Mouse (Mus musculus) large intestine, adult 2 months (tissue): ENCODE results near the gene Coq9. TPM values are rescaled to one million over a fixed set of nuclear protein-coding genes. Genes with fewer than 3 reads are reported as not detected.

ENCODE experiments used
- DNase-seq: peaks from one replicate; pipeline ENCODE4 v3.0.0-alpha.2; 2012; ENCODE audit warnings: low read depth, low spot score
- WGBS: fragments of 180-500 bp; shearing (Covaris S2); methylation state at CpG from one replicate; pipeline ENCODE4 v1.1.7; 2018; 5-methylcytosine and 5-hydroxymethylcytosine counted together
- polyA plus RNA-seq: library from polyadenylated mRNA; depleted of rRNA; stranded (reverse); fragments of >200 nt; gene quantifications from 2 replicates; pipeline ENCODE4 v1.2.3, GENCODE M21; 2012; rRNA removed

The Coq9 gene
- polyA plus RNA-seq = 100 and 148 TPM in 2 replicates

GRCm38 (mm10) chr8:94837662-94838574 is at the start of gene Coq9, which contains the start of gene Ciapin1:
Gene Coq9 (plus strand): TSS chr8:94838321.
Gene Ciapin1 (minus strand): TSS chr8:94838358.
- under 1% methylated on average over 82 of the region's 82 CpGs for WGBS
- peak; percentile 74 for DNase-seq

DNA sequence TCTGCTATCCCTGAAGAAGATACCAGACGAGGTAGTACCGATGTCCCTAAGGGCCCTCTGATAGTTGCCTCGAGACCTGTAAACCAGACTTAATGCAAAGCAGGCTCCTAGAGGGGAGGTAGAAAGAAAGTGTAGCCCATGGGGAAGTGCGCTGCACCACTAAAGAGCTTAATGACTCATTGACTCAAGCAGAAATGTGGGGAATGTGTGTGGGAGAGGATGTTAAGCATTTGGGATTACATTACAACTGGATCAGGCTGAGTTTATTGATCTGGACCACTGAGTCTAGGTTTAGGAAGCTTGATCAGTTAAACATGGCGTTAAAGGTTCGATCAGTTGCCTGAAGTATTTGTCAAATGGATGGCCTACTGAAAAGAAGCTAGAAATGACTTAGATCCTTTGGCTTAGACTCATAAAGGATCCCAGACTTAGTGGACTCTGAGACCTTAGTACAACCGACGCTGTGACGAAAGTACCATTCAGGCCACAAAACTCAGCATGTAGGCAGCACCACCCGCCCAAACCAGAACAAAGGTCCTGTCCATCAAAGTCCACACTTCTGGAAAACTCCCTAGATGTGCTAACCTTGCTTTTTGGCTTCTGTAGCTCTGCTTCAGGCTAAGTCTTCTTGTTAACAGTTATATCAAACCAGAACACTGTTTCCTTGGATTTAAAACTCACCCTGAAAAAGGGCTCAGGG is 48.7 kb upstream of the Coq9 start:
- 77% methylated on average over 10 of the region's 10 CpGs for WGBS
- DNase-seq = no peak

DNA sequence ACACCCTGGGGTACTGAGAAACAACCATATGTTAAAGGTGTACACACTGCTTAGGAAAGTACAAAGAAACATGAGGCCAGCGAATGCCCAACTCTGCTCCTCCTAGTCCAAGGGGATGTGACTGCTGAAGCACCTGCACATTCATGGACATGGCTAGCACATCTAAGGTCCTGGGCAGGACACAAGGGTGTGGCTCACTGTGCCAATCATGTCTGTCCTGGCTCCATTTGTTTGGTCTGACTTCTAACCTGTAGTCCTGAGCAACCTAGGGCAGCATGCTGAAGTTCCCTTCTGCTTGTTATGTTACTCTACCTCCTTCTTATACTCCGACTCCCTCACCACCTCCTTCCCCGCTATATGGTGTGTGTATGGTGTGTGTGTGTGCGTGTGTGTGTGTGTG is 43.8 kb upstream of the Coq9 start:
- WGBS = 91% methylated on average over 4 of the region's 4 CpGs
- DNase-seq = no peak

DNA sequence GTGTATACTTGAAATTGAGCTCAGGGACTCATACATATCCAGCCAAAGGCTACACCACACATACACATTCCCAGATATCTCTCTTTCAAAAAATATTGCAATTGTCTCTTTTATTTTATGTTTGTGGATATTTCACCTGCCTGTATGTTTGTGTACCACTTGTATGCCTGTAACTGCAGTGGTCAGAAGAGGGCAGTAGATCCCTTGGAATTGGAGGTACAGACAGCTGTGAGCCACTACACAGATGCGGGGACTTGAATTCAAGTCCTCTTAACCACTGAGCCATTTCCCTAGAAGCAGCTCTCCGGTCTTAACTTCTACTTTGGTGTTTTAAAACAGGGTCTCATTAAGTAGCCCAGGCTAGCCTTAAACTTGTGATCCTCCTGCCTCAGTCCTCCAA is 43.3 kb upstream of the Coq9 start:
- 99% methylated on average over 2 of the region's 2 CpGs for WGBS
- no peak for DNase-seq

DNA sequence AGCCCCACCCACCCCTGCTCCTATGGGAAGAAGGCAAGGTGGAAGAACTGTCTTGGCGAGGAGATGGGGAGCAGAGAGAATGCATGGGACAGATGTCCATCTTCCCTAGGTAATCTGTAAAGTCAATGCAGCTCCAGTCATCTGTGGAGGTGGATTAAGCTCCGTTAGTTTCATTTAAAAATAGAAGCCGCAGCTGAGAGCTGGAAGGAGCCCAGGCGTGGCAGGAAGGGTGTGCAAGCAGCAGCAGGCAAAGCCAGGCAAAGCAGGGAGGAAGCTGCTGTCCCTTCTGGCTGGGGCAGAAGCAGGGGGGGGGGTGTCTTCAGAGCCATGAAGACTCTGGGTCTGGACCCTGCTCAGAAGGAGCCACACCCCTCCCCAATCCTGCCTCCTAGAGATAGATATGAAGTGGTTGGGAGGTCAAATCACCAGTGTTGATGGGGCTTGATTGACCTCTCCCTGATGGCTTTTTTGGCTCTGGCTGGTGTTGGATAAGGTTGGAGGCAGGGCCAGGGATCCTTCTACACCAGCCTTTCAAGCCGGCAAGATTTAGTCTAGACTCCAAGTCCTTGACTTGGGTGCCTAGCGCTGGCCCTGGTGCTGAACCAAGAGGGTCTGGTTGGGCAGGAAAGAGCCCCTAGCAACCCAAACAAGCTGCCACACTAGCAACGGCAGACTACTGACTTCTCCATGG is 37.7 kb upstream of the Coq9 start:
- 47% methylated on average over 7 of the region's 7 CpGs for WGBS
- DNase-seq = no peak

DNA sequence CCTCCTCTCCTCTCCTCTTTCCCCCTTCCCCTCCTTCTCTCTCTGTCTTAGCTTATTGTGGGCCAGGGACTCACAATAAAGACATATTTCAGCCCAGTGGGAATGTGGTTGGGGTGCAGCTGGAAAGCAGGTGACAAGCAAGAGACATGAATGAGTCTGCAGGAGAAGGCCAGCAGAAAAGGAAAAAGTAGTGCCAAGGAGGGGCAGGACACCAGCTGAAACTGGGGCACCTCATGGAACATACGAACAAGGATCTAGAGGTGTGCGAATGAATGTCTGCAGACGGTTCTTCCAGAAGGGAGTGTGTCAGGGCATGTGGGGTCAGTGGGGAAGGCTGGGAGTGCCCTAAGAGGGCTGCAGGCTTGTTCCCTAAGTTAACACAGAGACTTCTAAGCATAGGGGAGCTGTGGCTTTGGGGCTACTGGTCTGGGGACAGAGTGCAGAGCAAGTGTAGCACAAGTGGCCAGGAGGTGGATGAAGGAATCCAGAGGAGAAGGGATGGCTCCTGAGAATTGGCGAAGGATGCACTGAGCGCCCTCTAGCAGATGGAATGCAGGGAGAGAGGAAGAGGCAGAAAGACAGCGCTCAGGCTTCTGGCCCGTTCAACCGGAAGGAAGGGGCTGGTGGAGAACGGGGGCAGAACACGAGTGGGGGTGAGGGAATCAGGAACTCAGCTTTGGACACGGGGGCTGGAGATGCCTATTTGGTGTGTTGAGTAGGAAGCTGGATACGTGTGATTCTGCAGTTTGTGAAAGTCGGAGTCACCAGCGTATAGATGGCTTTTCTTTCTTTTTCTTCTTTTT is 36.6 kb upstream of the Coq9 start:
- WGBS = 36% methylated on average over 14 of the region's 14 CpGs
- no peak for DNase-seq

DNA sequence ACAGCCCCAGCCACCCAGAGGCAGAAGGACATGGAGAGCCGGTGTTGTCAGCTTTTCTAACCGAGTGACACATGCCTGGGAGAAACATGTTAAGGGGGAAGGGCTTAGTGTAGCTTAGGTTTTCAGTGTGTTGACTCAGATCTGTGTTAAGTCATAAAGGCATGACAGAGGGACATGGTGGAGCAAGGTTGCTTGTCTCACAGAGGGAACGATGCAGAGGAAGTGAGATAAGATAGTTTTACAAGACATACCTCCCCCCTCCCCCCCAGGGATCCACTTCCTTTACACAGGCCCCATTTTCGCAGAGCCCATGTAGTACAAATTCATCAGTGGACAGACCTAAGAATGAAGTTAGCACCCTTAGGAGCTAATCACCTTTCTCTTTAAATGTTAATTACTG is 35.7 kb upstream of the Coq9 start:
- no peak for DNase-seq
- 40% methylated on average over 4 of the region's 4 CpGs for WGBS

GRCm38 (mm10) chr8:94803551-94803950 is 34.6 kb upstream of the Coq9 start:
- DNase-seq = no peak
- WGBS = 71% methylated on average over 6 of the region's 6 CpGs

DNA sequence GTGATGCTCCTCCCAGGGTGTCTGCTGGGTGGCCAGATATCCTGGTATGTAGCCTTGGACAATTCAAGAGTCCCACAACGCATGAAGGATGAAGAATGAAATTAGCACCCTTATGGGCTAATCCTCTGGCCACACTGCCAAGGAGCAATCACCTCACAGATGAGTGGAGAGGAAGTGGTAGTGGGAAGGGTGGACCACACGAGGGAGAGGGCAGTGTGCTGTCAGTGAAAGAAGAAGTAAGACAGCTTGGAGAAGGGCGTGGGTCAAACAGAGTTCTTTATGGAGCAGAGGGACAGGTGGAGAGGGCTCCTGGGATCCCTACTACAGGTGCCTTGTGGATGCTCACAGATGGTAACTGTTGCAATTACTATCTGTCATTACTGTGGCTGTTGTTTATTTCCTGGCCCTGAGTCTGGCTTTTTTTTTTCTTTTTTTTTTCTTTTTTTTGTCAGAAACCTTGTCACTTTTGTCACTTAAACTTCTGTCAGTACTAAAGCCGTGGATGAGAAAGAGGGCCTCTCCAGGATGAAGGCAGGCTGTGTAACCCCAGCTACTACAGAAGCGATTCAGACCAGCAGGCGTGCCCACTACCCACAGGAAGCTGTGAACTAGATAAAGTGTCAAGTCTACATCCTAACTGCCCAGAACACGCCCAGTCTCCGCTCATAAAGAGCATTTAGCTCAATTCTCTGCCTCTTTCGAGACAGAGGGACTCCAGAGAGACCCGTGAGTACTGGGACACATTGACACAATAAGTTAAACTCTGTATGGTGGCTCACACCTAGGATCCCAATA is 33.4 kb upstream of the Coq9 start:
- WGBS = 52% methylated on average over 10 of the region's 10 CpGs
- DNase-seq = no peak

DNA sequence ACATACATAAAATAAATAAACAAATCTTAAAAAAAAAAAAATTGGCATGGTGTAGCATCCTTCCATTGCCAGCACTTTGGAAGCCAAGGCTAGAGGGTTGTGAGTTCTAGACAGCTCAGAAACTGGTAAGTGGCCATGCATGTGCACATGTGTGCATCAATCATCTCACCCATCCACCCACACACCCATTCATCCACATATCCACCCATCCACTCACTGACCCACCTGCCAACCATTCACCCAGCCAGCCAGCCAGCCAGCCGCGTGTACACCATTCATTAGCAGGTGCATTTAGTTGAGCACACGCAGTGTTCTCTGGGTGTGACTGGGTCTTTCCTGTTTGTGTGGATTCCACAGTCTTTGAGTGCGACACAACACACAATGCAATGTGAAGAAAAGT is 32.3 kb upstream of the Coq9 start:
- 68% methylated on average over 4 of the region's 4 CpGs for WGBS
- DNase-seq = no peak

GRCm38 (mm10) chr8:94807506-94807905 is 30.6 kb upstream of the Coq9 start:
- 65% methylated on average over 7 of the region's 7 CpGs for WGBS
- no peak for DNase-seq

- WGBS = 86% methylated on average over 6 of the region's 6 CpGs
- no peak for DNase-seq
These were observed 29.7 kb upstream of the Coq9 start for GRCm38 (mm10) chr8:94808372-94808771.

DNA sequence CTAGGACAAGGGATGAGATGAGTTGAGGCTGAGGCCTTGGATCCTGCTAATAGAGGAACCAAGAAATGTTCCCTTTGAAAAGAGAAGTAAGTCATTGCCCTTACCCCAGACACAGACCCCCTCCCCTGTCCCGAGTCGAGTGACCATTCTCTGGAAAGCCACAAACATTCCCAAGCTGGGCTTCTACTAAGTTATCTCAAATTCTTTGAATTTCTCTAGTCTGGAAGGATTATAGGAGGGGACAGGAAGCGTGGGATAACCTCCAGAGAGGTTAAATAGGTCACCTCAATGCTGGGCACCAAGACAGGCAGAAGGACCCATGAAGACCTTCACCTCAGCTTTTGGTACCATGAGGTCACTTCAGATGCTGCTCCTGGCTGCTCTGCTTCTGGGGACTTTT is 28.0 kb upstream of the Coq9 start, which contains the start of gene Ccl17:
Gene Ccl17, plus strand, starts transcription at position 301 of the 400 bp plus-strand sequence.
- 76% methylated on average over 3 of the region's 3 CpGs for WGBS
- DNase-seq = no peak

- 60% methylated on average over 5 of the region's 5 CpGs for WGBS
- no peak for DNase-seq
These were observed 27.3 kb upstream of the Coq9 start for GRCm38 (mm10) chr8:94810855-94811254.

- no peak for DNase-seq
- WGBS = 77% methylated on average over 6 of the region's 6 CpGs
These were observed 26.5 kb upstream of the Coq9 start for GRCm38 (mm10) chr8:94811654-94812053.

DNA sequence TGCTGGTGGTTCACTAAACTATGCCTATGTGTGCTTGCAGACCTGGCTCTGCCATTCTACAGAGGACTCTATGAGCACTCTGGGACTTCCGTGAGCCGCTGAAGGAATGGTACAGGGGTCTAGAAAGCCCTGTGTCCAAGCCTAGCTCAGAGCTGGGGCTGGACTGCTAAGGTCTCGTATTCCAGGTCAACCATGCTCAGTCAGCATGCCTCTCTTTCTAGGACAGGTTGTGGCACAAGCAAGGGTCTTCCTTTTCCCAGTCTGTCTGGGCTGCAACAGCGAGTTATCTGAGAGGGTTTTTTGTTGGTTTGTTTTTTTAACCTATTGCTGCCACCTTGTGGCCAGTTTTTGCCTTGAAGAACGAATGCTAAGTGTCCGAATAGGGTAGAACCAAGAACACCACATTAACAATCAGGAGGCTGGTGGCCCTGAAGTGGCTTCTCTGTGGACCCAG is 25.4 kb upstream of the Coq9 start:
- DNase-seq = peak; percentile 81
- 31% methylated on average over 6 of the region's 6 CpGs for WGBS

DNA sequence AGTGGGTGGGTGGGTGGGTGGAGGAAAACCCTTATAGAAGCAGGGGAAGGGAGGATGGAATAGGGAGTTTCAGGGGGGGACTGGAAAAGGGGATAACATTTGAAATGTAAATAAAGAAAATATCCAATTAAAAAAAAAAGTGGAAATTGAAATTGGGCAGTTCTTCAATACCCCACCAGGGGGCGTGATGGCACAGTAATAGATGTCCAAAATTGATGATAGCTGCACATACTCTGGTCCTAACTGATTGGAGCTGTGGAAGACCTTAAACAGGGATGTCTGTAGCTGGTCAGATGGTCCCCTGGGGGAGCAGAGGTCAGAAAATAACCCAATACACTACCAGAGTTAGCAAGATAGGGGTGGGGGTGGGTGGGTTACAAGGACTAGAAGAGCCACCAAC is 23.6 kb upstream of the Coq9 start:
- WGBS = 0% methylated on average over 1 of the region's 1 CpGs
- no peak for DNase-seq

DNA sequence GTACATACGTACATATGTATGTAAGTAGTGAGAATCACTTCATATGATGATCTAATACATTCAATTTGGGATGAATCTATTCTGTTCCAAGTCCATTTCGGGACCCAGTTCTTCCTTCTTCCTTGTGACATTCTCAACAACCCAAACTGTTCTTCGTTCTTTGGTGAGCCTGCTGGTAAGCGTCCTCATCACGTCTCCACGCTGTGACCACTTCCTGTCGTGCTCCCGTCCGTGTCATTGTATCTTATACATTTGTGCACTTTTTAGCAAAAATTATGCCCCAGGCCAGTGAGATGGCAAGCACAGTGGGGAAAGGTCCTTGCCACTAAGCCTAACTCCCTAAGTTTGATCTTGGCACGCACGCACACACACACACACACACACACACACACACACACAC is 20.2 kb upstream of the Coq9 start:
- WGBS = 84% methylated on average over 11 of the region's 11 CpGs
- no peak for DNase-seq
